Mouse (Mus musculus) heart, embryonic 11.5 days (tissue): Measurements from ENCODE around the gene Pnpla2. TPM values are rescaled to one million over a fixed set of nuclear protein-coding genes. Genes with fewer than 3 reads are reported as not detected.

Experiments used
- ATAC-seq: fragments of 200-750 bp; cut with Nextera tagmentation; replicated peaks from 2 replicates; pipeline ENCODE4 v1.8.0; 2017; ENCODE audit warnings: moderate library complexity; ENCODE audit not compliant: insufficient number of reproducible peaks, low FRiP score, low TSS enrichment
- H3K27ac ChIP-seq: fragments of 300-500 bp; sonication (generic); 2 replicates; pipeline ENCODE4 v1.5.1; 2014; ENCODE audit warnings: mild to moderate bottlenecking, low read depth, low read length
- H3K27me3 ChIP-seq: fragments of 300-500 bp; sonication (generic); 2 replicates; pipeline ENCODE4 v1.6.1; 2014; ENCODE audit warnings: mild to moderate bottlenecking, low read length, mixed read lengths; ENCODE audit not compliant: control insufficient read depth, insufficient read depth
- H3K36me3 ChIP-seq: fragments of 300-500 bp; sonication (generic); 2 replicates; pipeline ENCODE4 v1.6.1; 2014; ENCODE audit warnings: mild to moderate bottlenecking, low read length, moderate library complexity, mixed read lengths; ENCODE audit not compliant: control insufficient read depth, insufficient read depth
- H3K4me1 ChIP-seq: fragments of 300-500 bp; sonication (generic); 2 replicates; pipeline ENCODE4 v1.6.1; 2014; ENCODE audit warnings: low read length; ENCODE audit not compliant: control insufficient read depth, insufficient read depth
- H3K4me2 ChIP-seq: fragments of 300-500 bp; sonication (generic); 2 replicates; pipeline ENCODE4 v1.6.1; 2014; ENCODE audit warnings: mild to moderate bottlenecking, moderate library complexity
- H3K4me3 ChIP-seq: fragments of 300-500 bp; sonication (generic); 2 replicates; pipeline ENCODE4 v1.5.1; 2014; ENCODE audit warnings: low read depth, low read length
- H3K9ac ChIP-seq: fragments of 300-500 bp; sonication (generic); 2 replicates; pipeline ENCODE4 v1.6.1; 2014; ENCODE audit warnings: mild to moderate bottlenecking, low read depth, low read length, moderate library complexity
- H3K9me3 ChIP-seq: fragments of 300-500 bp; sonication (generic); replicated peaks from 2 replicates; pipeline ENCODE4 v1.6.1; 2016; ENCODE audit warnings: low read length; ENCODE audit not compliant: control insufficient read depth
- WGBS: fragments of 180-500 bp; shearing (Covaris S2); extraction: QIAGEN DNeasy Blood & Tissue Kit; methylation state at CpG from one replicate; pipeline ENCODE4 v1.1.7; 2014; ENCODE audit not compliant: insufficient replicate concordance; 5-methylcytosine and 5-hydroxymethylcytosine counted together
- polyA plus RNA-seq: library from polyadenylated mRNA; unstranded; fragments of >200 nt; fragmentation: Nextera tagmentation; extraction: Ambion mirVana; gene quantifications from 2 replicates; pipeline ENCODE4 v1.2.1, GENCODE M21; 2014

Pnpla2 gene
- polyA plus RNA-seq, 1 experiment from 2014 or later, result 35.3 TPM

DNA sequence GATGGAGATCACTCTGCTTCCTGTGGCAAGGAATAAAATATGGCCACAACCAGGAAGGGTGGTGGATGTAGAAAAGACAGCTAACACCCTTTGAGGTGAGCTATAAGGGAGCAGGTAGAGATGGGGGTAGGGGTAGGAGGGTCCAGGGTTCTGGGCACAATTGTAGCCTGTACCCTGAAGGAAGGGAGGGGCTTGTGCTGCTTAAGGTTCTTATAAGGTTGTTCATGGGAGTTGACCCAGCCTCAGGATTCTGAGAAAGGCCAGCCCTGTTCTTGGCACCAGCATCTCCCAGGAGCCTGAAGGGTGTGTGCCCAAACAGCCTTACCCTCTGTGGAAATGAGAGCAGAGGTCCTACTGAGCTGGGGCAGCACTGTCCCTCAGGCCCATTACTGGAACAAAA lies 3.1 kb upstream of the Pnpla2 start:
- Histone ChIP-seq H3K4me2 (no peak overlapping the region), H3K27me3 (no peaks in the 10 kb centered on the region), H3K9me3 (no peaks in the 10 kb centered on the region), H3K27ac (no peak overlapping the region), H3K36me3 (peaks cover 20% of the 10 kb centered on the region), H3K9ac (no peak overlapping the region), H3K4me3 (no peak overlapping the region), H3K4me1 (peaks cover 22% of the 10 kb centered on the region)
- no peak for ATAC-seq

DNA sequence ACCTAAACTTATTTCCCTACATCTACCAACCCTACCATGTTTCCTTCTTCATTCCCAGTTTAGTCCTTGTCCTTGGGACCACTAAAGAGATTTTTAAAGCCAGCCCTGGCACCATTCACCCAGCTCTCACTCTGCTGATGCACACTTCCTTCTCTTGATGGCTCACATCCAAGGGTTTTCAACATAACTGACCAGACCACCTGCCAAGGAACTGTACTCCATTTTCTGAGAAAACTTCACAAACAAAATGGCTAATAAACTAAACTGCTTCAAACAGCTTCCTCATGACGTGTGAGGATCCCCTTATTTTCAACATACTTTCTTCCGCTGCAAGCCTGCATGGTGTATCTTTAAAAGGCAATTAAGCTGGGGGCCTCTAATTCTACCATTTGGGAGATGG lies 1.4 kb upstream of the Pnpla2 start:
- no peak overlapping the region for H3K9ac ChIP-seq
- H3K4me1 ChIP-seq, result peaks cover 16% of the 10 kb centered on the region
- no peaks in the 10 kb centered on the region for H3K9me3 ChIP-seq
- no peak overlapping the region for H3K27ac ChIP-seq
- no peak for ATAC-seq
- no peak overlapping the region for H3K4me2 ChIP-seq
- WGBS, result 75% methylated on average over 2 of the region's 2 CpGs
- H3K4me3 ChIP-seq, result no peak overlapping the region
- H3K27me3 ChIP-seq, result no peaks in the 10 kb centered on the region
- peaks cover 18% of the 10 kb centered on the region for H3K36me3 ChIP-seq

DNA sequence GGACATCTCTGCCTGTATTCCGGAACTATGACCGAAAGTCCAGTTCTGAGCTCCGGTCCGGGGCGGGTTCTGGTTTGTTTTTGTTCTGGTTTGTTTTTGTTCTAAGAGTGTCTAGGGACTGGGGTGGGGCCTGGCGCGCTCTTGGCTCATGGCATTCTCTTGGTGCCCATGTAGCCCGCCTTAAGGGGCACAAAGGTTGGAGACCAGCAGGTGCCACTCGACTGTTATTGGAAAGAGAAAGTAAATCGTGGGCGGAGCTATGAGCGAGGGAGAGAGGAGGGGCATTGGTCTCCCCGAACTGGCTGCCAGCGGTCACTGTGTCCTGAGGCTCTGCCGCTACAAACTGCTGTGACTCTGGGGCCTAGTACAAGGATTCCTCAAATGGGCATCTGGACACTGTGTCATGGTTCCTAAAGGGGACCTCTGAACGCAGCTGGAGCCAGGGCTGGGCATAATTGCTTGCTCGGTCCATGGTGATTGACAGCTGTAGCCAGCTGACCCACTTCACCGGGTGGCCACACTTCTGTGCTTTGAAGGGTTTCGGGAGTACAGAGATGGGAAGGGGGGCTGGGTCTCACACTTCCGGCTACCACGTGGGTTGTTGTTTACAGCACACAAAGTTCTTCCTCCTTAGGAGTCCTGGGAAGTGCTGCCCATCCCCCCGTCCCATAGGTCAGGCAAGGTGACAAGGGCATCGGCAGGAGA lies 764 bp downstream of the Pnpla2 start:
- Histone ChIP-seq H3K9me3 (no peaks in the 10 kb centered on the region), H3K27ac (peak overlapping the region; percentile 73), H3K4me2 (peak overlapping the region; percentile 84), H3K4me3 (peak overlapping the region; percentile 58), H3K36me3 (peaks cover 16% of the 10 kb centered on the region), H3K9ac (peak overlapping the region; percentile 65), H3K27me3 (peaks cover 6% of the 10 kb centered on the region), H3K4me1 (peaks cover 15% of the 10 kb centered on the region; the same call in 1 of the 2 replicates)
- peak; percentile 43 for ATAC-seq
- 2% methylated on average over 23 of the region's 23 CpGs for WGBS

DNA sequence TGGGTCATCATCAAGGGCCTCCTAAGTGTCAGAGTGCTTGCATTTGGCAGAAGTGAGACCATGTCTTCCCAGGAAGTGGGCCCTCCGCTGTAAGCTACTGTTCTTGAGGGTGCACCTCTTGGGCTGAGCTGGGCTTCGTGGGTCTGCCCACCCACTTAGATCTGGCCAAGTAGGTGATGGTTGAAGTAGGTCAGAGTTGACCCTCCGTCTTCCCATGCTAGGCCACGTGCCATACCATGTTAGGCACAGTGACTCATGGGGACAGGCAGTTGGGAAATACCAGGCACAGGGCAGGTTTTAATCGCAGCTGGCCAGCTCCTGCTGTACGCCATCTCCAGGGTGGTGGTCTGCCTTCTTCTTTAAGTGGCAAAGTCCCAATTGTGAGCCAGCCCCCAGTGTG lies 1.7 kb downstream of the Pnpla2 start:
- ATAC-seq, result no peak
- WGBS, result 84% methylated on average over 6 of the region's 6 CpGs
- Histone ChIP-seq H3K27ac (no peak overlapping the region), H3K4me3 (0 out of 2 replicates have a peak overlapping the region, but pooled peaks have one; percentile 58), H3K9me3 (no peaks in the 10 kb centered on the region), H3K4me1 (peaks cover 24% of the 10 kb centered on the region; the same call in 1 of the 2 replicates), H3K4me2 (peak overlapping the region; percentile 84; the same call in 1 of the 2 replicates), H3K27me3 (peaks cover 15% of the 10 kb centered on the region), H3K36me3 (peaks cover 11% of the 10 kb centered on the region), H3K9ac (no peak overlapping the region)

DNA sequence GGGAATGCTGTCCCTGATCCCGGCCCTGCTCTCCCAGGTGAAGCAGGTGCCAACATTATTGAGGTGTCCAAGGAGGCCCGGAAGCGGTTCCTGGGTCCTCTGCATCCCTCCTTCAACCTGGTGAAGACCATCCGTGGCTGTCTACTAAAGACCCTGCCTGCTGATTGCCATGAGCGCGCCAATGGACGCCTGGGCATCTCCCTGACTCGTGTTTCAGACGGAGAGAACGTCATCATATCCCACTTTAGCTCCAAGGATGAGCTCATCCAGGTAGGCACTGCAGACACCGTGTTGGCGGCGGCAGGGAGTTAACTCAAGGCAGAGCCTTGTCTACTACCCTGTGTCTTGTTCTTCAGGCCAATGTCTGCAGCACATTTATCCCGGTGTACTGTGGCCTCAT lies 2.2 kb downstream of the Pnpla2 start:
- H3K9me3 ChIP-seq, result no peaks in the 10 kb centered on the region
- 89% methylated on average over 14 of the region's 14 CpGs for WGBS
- ATAC-seq, result no peak
- peaks cover 20% of the 10 kb centered on the region for H3K27me3 ChIP-seq
- peaks cover 7% of the 10 kb centered on the region for H3K36me3 ChIP-seq
- no peak overlapping the region for H3K9ac ChIP-seq
- no peak overlapping the region for H3K4me3 ChIP-seq
- H3K4me1 ChIP-seq, result peaks cover 25% of the 10 kb centered on the region; the same call in 1 of the 2 replicates
- H3K27ac ChIP-seq, result no peak overlapping the region
- no peak overlapping the region for H3K4me2 ChIP-seq

DNA sequence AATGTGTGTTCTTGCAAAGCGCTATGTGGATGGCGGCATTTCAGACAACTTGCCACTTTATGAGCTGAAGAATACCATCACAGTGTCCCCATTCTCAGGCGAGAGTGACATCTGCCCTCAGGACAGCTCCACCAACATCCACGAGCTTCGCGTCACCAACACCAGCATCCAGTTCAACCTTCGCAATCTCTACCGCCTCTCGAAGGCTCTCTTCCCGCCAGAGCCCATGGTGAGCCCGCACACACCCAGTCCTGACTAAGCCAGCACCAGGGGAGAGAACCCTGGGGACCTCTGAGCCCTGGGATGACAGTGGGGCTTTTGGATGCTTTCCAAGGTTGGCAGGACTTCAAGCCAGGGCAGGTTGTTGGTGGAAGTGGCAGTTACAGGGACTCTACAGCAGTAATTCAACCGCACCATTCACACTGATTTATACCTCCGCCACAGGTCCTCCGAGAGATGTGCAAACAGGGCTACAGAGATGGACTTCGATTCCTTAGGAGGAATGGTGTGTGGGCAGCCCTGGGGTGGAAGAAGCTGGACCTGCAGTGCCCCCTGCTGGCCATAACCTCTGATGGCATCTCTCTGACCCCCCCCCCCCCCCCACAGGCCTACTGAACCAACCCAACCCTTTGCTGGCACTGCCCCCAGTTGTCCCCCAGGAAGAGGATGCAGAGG lies 3.1 kb downstream of the Pnpla2 start:
- Histone ChIP-seq H3K4me2 (no peak overlapping the region), H3K36me3 (peaks cover 7% of the 10 kb centered on the region), H3K27ac (no peak overlapping the region), H3K27me3 (peaks cover 27% of the 10 kb centered on the region), H3K9me3 (no peaks in the 10 kb centered on the region), H3K4me3 (no peak overlapping the region), H3K9ac (no peak overlapping the region), H3K4me1 (peaks cover 28% of the 10 kb centered on the region)
- WGBS, result 75% methylated on average over 15 of the region's 15 CpGs
- no peak for ATAC-seq

DNA sequence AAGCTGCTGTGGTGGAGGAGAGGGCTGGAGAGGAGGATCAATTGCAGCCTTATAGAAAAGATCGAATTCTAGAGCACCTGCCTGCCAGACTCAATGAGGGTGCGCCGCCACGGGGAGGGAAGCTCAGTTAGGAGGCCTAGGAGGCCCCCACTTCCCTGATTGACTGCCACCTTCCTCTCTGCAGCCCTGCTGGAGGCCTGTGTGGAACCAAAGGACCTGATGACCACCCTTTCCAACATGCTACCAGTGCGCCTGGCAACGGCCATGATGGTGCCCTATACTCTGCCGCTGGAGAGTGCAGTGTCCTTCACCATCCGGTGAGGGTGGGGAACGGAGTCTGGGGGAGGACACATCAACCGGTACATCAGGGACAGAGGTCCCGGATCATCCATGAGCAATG lies 3.7 kb downstream of the Pnpla2 start:
- peaks cover 32% of the 10 kb centered on the region for H3K4me1 ChIP-seq

DNA sequence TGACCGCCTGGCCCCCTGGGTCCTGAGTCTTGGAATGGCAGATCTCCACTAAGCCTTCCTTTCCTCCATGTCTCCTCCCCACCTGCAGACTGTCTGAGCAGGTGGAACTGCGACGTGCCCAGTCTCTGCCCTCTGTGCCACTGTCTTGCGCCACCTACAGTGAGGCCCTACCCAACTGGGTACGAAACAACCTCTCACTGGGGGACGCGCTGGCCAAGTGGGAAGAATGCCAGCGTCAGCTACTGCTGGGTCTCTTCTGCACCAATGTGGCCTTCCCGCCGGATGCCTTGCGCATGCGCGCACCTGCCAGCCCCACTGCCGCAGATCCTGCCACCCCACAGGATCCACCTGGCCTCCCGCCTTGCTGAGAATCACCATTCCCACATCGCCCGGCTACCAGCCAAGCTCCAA lies 4.3 kb downstream of the Pnpla2 start:
- peaks cover 29% of the 10 kb centered on the region for H3K4me1 ChIP-seq
- H3K9me3 ChIP-seq, result no peaks in the 10 kb centered on the region
- no peak overlapping the region for H3K27ac ChIP-seq
- H3K4me2 ChIP-seq, result no peak overlapping the region
- no peak overlapping the region for H3K9ac ChIP-seq
- H3K27me3 ChIP-seq, result peaks cover 39% of the 10 kb centered on the region
- no peak overlapping the region for H3K4me3 ChIP-seq
- WGBS, result 87% methylated on average over 17 of the region's 17 CpGs
- ATAC-seq, result no peak
- peaks cover 7% of the 10 kb centered on the region for H3K36me3 ChIP-seq

More for the DNA sequence above, 3.7 kb downstream of the Pnpla2 start:
- H3K9ac ChIP-seq, result no peak overlapping the region
- H3K27me3 ChIP-seq, result peaks cover 33% of the 10 kb centered on the region
- 83% methylated on average over 11 of the region's 11 CpGs for WGBS
- no peak overlapping the region for H3K4me3 ChIP-seq
- no peak overlapping the region for H3K4me2 ChIP-seq
- H3K27ac ChIP-seq, result no peak overlapping the region
- H3K9me3 ChIP-seq, result no peaks in the 10 kb centered on the region
- no peak for ATAC-seq
- peaks cover 7% of the 10 kb centered on the region for H3K36me3 ChIP-seq
